Mouse (Mus musculus): ENCODE results near the gene Ccng1.
"Not testable (repeated sequence)": the region's sequence is repeated elsewhere in the genome, so short reads cannot be mapped to it uniquely, and the experiment has no call there.

The Ccng1 gene

GRCm38 (mm10) chr11:40718324-40718723 lies 36.8 kb downstream of the Ccng1 start:
- no peak for DNase-seq

- DNase-seq: no peak
Measured at GRCm38 (mm10) chr11:40715524-40715923, 39.6 kb downstream of the Ccng1 start.

DNA sequence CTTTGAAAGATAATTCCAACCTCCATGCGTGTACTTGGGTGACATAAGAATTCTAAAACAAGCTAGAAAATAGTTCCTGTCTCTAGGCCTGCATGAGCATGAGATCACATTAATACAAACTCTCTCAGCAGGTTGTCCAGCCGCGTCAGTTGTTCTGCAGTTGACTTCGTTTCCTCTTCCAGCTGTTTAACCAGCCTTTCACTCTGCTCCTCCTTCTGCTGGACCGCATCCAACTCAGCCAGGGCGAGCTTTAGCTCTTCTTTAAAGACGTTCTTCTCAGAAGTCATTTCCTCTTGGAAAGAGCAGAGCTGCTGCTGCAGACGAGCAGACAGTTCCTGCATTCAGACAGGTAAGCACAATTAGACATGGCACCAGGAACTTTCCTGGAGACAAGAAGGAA lies 41.3 kb downstream of the Ccng1 start:
- no peak for DNase-seq

GRCm38 (mm10) chr11:40709899-40710298 lies 45.2 kb downstream of the Ccng1 start:
- not testable (repeated sequence) for DNase-seq

Measured in thymus, postnatal 14 days (tissue).